Mouse (Mus musculus) forebrain, embryonic 12.5 days (tissue): ENCODE data around the gene Olfr764-ps1. TPM values are rescaled to one million over a fixed set of nuclear protein-coding genes. Genes with fewer than 3 reads are reported as not detected.
"Not testable (repeated sequence)": the region's sequence is repeated elsewhere in the genome, so short reads cannot be mapped to it uniquely, and the experiment has no call there.

Source experiments
- ATAC-seq: fragments of 200-750 bp; cut with Nextera tagmentation; 2 replicates; pipeline ENCODE4 v1.8.0; 2017; ENCODE audit warnings: moderate TSS enrichment; ENCODE audit not compliant: low FRiP score
- H3K27ac ChIP-seq: fragments of 300-500 bp; sonication (generic); 2 replicates; pipeline ENCODE4 v1.5.1; 2016; ENCODE audit warnings: mild to moderate bottlenecking
- H3K27me3 ChIP-seq: fragments of 300-500 bp; sonication (generic); 2 replicates; pipeline ENCODE4 v1.6.1; 2016; ENCODE audit warnings: mild to moderate bottlenecking
- H3K36me3 ChIP-seq: fragments of 300-500 bp; sonication (generic); replicated peaks from 2 replicates; pipeline ENCODE4 v1.6.1; 2016; ENCODE audit warnings: mild to moderate bottlenecking
- H3K4me1 ChIP-seq: fragments of 300-500 bp; sonication (generic); 2 replicates; pipeline ENCODE4 v1.6.1; 2016
- H3K4me2 ChIP-seq: fragments of 300-500 bp; sonication (generic); 2 replicates; pipeline ENCODE4 v1.6.1; 2016; ENCODE audit warnings: mild to moderate bottlenecking, moderate library complexity
- H3K4me3 ChIP-seq: fragments of 300-500 bp; sonication (generic); replicated peaks from 2 replicates; pipeline ENCODE4 v1.5.1; 2016; ENCODE audit warnings: mild to moderate bottlenecking
- H3K9ac ChIP-seq: fragments of 300-500 bp; sonication (generic); 2 replicates; pipeline ENCODE4 v1.6.1; 2016; ENCODE audit warnings: mild to moderate bottlenecking
- H3K9me3 ChIP-seq: fragments of 300-500 bp; sonication (generic); 2 replicates; pipeline ENCODE4 v1.6.1; 2016
- WGBS: fragments of 180-500 bp; shearing (Covaris S2); methylation state at CpG from one replicate; pipeline ENCODE4 v1.1.7; 2016; 5-methylcytosine and 5-hydroxymethylcytosine counted together
- polyA plus RNA-seq: library from polyadenylated mRNA; unstranded; fragments of >200 nt; fragmentation: Nextera tagmentation; extraction: Ambion mirVana; gene quantifications from 2 replicates; pipeline ENCODE4 v1.2.1, GENCODE M21; 2016

The Olfr764-ps1 gene
- polyA plus RNA-seq, 1 experiment from 2014 or later, result not detected

DNA sequence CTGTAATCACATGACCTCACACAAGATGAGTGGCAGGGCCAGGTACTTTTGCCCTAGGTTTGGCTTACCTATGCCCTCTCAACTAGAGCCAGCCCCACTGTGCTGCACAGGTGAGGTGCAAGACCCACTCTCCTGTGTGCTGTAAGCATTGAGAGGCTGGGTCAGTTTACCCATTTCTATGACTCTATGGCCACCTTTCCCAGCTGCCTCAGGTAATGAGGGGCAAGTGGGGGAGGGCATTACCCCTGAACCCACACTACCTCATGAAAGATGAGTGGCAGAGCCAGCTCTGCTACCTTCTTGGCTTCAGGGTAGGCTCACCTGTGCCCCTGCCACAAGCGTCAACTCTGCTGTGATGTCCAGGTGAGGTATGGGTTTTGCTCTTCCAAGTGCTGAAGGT is 43.9 kb downstream of the Olfr764-ps1 start:
- H3K4me2 ChIP-seq, result no peak overlapping the region
- H3K27ac ChIP-seq, result no peak overlapping the region
- 90% methylated on average over 1 of the region's 1 CpGs for WGBS
- H3K9ac ChIP-seq, result no peak overlapping the region
- H3K27me3 ChIP-seq, result no peaks in the 10 kb centered on the region
- no peaks in the 10 kb centered on the region for H3K9me3 ChIP-seq
- no peak for ATAC-seq
- no peaks in the 10 kb centered on the region for H3K4me1 ChIP-seq
- no peaks in the 10 kb centered on the region for H3K36me3 ChIP-seq
- H3K4me3 ChIP-seq, result no peak overlapping the region

DNA sequence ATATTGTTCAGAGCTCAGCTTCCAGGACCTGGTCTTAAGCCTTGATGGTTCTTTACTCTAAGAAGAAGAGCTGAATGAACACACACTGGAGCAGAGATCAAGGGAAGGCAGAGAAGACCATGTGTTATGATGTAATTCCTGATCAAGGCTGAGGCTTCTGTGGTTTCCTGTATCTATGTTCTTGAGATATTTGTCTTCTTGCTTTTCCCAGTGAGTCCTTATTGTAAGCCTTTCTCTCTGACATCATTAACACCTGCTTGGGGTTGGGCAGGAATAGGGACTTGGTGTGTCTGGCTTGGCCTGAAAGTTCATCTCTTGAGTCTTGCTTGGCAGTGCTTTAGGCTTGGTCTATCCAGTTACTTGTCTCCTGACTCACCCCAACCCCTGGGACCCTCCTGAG is 48.7 kb downstream of the Olfr764-ps1 start:
- Histone ChIP-seq H3K27ac (no peak overlapping the region), H3K4me1 (no peaks in the 10 kb centered on the region), H3K9me3 (no peaks in the 10 kb centered on the region), H3K36me3 (no peaks in the 10 kb centered on the region), H3K4me2 (no peak overlapping the region), H3K9ac (no peak overlapping the region), H3K4me3 (no peak overlapping the region), H3K27me3 (no peaks in the 10 kb centered on the region)
- no peak for ATAC-seq

DNA sequence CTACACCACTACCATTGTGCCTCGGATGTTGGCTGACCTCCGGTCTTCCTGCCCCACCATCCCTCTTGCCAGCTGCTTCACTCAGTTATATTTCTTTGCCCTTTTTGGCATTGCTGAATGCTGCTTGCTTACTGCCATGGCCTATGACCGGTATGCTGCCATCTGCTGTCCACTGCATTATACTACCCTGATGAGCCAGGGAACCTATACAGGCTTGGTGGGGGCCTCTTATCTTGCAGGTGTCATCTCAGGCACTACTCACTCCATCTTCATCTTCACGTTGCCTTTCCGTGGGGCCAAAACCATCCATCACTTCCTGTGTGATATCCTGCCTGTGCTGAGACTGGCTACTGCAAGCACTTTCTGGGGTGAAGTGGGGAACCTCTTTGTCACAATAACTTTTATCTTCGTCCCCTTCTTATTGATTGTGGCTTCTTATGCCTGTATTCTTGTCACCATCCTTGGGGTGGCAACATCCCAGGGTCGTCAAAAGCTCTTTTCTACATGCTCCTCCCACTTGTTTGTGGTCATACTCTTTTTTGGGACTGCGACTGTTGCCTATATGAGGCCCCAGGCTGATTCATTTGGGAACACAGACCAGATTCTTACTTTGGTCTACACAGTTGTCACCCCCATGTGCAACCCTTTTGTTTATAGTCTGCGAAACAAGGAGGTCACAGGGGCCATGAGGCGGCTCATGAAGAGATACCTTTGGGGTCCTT is 49.4 kb downstream of the Olfr764-ps1 start:
- peak; percentile 33; the same call in 1 of the 2 replicates for ATAC-seq
- H3K4me3 ChIP-seq, result not testable (repeated sequence)
- WGBS, result 71% methylated on average over 7 of the region's 10 CpGs

GRCm38 (mm10) chr10:128989131-128989530 is 50.6 kb downstream of the Olfr764-ps1 start, which contains the start of gene Olfr9:
Olfr9 (plus strand) TSS chr10:128989431.
- not testable (repeated sequence) for ATAC-seq, H3K4me3 ChIP-seq, H3K9ac ChIP-seq, H3K36me3 ChIP-seq, H3K9me3 ChIP-seq, H3K27ac ChIP-seq, H3K4me2 ChIP-seq, H3K4me1 ChIP-seq, H3K27me3 ChIP-seq
- WGBS, result 57% methylated on average over 1 of the region's 1 CpGs

More for the DNA sequence above, 49.4 kb downstream of the Olfr764-ps1 start:
- not testable (repeated sequence) for H3K27ac ChIP-seq, H3K36me3 ChIP-seq, H3K9ac ChIP-seq, H3K4me1 ChIP-seq, H3K4me2 ChIP-seq, H3K9me3 ChIP-seq, H3K27me3 ChIP-seq

Other genes with a start within 250 kb of the Olfr764-ps1 start
- gene Mmp19, start 249.0 kb downstream of the Olfr764-ps1 start, polyA plus RNA-seq, result 0.40 and 0.60 TPM in 2 replicates
- gene Dnajc14, start 235.8 kb downstream of the Olfr764-ps1 start, polyA plus RNA-seq, result 55.0 and 58.9 TPM in 2 replicates
- gene Tmem198b, start 235.5 kb downstream of the Olfr764-ps1 start, polyA plus RNA-seq, result 18.4 and 21.3 TPM in 2 replicates
- 251 and 256 TPM in 2 replicates for gene Sarnp, start 222.6 kb downstream of the Olfr764-ps1 start, polyA plus RNA-seq
- gene Ormdl2, start 218.3 kb downstream of the Olfr764-ps1 start, polyA plus RNA-seq, result 47.4 and 53.0 TPM in 2 replicates
- 9.3 and 9.6 TPM in 2 replicates for gene Gdf11, start 148.2 kb downstream of the Olfr764-ps1 start, polyA plus RNA-seq
- gene Cd63, start 138.9 kb downstream of the Olfr764-ps1 start, polyA plus RNA-seq, result 129 and 160 TPM in 2 replicates
- gene Rdh5, start 117.0 kb downstream of the Olfr764-ps1 start, polyA plus RNA-seq, result 11.3 and 13.3 TPM in 2 replicates
- 183 and 188 TPM in 2 replicates for gene Bloc1s1, start 115.9 kb downstream of the Olfr764-ps1 start, polyA plus RNA-seq
- 0.46 and 0.73 TPM in 2 replicates for gene Itga7, start 106.1 kb downstream of the Olfr764-ps1 start, polyA plus RNA-seq
- not detected in 2 replicates for gene Mettl7b, start 78.9 kb downstream of the Olfr764-ps1 start, polyA plus RNA-seq
- not detected in 2 replicates for gene Olfr9, start 50.5 kb downstream of the Olfr764-ps1 start, polyA plus RNA-seq
- gene Olfr763, start 29.1 kb downstream of the Olfr764-ps1 start, polyA plus RNA-seq, result not detected in 2 replicates
- not detected in 2 replicates for gene Olfr765, start 10.1 kb upstream of the Olfr764-ps1 start, polyA plus RNA-seq
- gene Olfr766-ps1, start 29.1 kb upstream of the Olfr764-ps1 start, polyA plus RNA-seq, result not detected in 2 replicates
- not detected in 2 replicates for gene Olfr767, start 43.0 kb upstream of the Olfr764-ps1 start, polyA plus RNA-seq
- not detected in 2 replicates for gene Olfr768, start 59.5 kb upstream of the Olfr764-ps1 start, polyA plus RNA-seq
- not detected in 2 replicates for gene Olfr769, start 78.0 kb upstream of the Olfr764-ps1 start, polyA plus RNA-seq
- not detected in 2 replicates for gene Olfr770, start 99.1 kb upstream of the Olfr764-ps1 start, polyA plus RNA-seq
- not detected in 2 replicates for gene Olfr771, start 124.9 kb upstream of the Olfr764-ps1 start, polyA plus RNA-seq
- gene Olfr772, start 138.0 kb upstream of the Olfr764-ps1 start, polyA plus RNA-seq, result not detected in 2 replicates
- not detected in 2 replicates for gene Olfr773, start 147.5 kb upstream of the Olfr764-ps1 start, polyA plus RNA-seq
- gene Olfr774, start 196.3 kb upstream of the Olfr764-ps1 start, polyA plus RNA-seq, result not detected in 2 replicates
- gene Olfr775, start 208.5 kb upstream of the Olfr764-ps1 start, polyA plus RNA-seq, result not detected in 2 replicates
- not detected in 2 replicates for gene Olfr776, start 219.2 kb upstream of the Olfr764-ps1 start, polyA plus RNA-seq
- gene Olfr777, start 231.6 kb upstream of the Olfr764-ps1 start, polyA plus RNA-seq, result not detected in 2 replicates